Mouse (Mus musculus) cerebellum, postnatal 10 days (tissue): Measurements from ENCODE around the gene Ubac1.

Source experiments
- DNase-seq, 2 experiments: peaks; one replicate each; pipeline ENCODE4 v3.0.0; 2021; ENCODE audit warnings: mixed read lengths in 2 of 2

The Ubac1 gene

DNA sequence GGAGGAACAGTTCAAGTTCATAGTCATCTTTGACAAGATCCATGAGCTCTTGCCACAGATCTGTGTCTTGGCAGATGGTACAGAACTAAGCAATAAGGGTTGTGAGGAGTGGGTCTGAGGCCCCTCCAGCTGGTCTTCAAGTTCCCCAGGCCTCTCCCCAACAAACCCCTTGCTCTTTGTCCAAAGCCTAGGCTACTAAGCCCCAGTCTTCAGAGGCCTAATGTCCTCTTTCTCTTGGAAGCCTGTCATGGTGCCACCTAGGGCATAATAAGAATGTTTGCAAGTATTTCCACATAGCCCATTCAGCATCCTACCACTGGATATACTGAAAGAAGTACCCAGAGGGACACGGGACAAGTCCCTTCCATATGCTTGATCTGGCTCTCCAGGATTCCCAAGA, 1.1 kb upstream of the Ubac1 start:
- DNase-seq: no peak

DNA sequence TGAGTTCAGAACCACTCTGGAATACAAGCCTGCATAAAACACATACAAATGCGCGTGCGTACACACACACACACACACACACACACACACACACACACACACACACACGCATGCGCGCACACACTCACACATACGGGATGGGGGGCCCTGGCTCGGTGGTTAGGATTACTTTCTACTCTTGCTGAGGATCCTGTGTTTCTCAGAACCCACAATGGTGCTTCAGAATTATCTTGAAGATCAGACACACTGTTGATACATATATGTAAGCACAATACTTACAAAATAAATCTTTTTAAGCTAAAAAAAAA, 665 bp upstream of the Ubac1 start:
- DNase-seq: no peak

GRCm38 (mm10) chr2:26020714-26021560, 610 bp downstream of the Ubac1 start:
- DNase-seq: peak; percentile 94 to 95

- no peak for DNase-seq
Measured at GRCm38 (mm10) chr2:26019923-26020322, 1.6 kb downstream of the Ubac1 start.

DNA sequence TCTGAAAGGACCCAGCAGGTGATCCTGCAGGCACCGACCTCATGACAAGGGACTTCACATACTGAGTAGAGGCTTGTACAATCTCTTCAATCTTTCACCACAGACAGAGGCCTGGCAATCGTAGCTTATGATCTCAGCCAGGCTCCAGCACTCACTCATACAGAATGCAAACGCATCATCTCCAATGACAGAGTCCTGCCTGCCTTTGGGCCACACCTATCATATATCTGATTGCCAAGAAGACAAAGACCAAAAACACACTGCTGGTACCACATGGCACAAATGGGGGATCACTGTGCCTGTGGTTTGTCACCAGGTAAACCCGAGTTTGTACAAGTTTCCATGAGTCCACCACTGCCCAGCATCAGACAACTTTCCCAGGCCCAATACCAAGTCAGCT, 4.2 kb downstream of the Ubac1 start:
- no peak for DNase-seq

DNA sequence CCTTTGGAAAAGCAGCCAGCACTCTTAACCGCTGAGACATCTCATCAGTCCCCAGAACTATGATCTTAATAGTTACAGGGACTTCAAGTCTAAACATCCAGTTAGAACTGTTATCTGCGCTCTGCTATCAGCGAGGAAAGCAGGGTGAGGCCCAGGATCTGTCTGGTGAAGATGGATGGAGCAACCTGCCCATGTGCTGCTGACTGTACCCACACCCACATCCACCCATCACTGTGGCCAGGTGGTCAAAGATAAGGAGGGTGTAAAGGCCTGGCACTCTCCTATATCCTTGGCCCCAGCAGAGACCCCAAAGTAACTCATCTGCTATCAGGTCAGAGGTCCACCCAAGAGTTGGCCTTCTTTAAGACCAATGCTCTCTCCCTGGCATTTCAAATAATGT, 7.9 kb downstream of the Ubac1 start:
- DNase-seq: no peak

- no peak for DNase-seq
Measured at GRCm38 (mm10) chr2:26011420-26011819, 10.1 kb downstream of the Ubac1 start.

GRCm38 (mm10) chr2:26002001-26002400, 19.5 kb downstream of the Ubac1 start:
- peak; percentile 93 to 95 for DNase-seq

DNA sequence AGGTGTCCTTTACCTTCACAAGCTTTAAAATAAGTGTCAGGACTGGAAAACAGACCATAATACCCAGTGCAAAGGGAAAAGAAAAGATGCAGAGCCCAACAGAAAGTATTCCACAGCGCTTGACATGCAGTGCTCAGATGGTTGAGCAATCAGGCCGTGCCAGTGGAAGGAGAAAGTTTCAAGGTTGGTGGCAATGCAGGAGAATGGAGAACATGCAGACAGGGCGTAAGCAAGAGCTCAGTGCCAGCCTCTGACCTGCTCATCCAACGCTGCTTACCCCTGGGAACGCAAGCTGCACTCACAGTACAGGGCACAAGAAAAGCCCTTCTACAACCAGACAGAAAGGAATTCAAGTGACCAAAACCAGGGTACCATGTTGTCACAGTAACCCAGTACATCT, 20.4 kb downstream of the Ubac1 start:
- DNase-seq: peak in 1 of 2 experiments; percentile 23

- peak; percentile 63 to 64 for DNase-seq
Measured at GRCm38 (mm10) chr2:25997716-25998115, 23.8 kb downstream of the Ubac1 start.

- no peak for DNase-seq
Measured at GRCm38 (mm10) chr2:25994791-25995190, 26.8 kb downstream of the Ubac1 start.

DNA sequence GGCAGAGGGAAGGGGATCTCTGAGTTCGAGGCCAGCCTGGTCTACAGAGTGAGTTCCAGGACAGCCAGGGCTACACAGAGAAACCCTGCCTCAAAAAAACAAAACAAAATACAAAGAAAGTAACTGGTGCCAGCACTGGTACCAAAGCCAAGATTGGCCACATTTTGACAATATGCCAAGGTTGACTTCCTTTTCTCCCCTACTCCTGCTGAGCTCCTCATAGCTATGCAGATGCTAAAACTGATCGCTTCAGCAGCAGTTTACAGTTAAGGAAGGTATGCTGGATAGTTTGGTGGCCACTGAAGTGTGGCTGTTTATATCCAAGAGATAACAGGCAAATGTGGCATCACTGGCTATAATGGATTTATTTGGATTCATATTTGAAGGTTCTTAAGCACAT, 29.3 kb downstream of the Ubac1 start:
- DNase-seq: no peak

DNA sequence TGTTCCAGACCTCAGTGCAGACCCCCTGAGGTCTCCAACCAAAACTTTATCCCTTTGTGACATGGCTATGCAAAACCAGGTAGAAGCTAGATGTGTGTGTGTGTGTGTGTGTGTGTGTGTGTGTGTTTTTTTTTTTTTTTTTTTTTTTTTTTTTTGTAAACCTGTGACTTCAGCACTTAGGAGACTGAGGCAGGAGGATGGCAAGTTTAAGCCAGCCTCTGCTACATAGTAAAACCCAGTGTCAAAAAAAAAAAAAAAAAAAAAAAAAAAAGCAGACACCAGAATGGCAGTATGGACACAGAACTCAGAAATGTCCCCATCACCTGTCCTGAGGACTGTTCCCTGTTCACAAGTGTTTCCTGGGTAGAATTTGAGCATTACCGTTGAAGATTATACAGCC, 31.9 kb downstream of the Ubac1 start:
- no peak for DNase-seq

DNA sequence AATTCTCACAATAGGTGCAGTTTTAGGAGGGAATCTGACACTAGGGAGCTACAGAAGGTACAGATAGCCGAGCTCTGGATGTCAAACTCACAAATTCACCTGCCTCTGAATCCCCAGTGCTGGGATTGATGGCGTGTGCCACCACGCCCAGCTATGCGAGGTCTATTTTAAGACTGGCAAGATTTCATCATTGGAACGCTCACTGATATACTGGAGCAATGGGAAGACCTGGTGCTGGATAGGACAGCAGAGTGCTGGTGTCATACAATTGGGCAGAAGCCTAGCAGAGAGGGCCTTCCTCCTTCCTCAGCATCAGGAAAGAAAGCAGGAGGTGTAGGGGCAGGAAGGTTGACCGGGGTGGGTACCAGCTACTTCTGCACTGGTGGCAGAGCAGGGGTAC, 33.7 kb downstream of the Ubac1 start:
- no peak for DNase-seq

- DNase-seq: no peak
Measured at GRCm38 (mm10) chr2:25986601-25987000, 34.9 kb downstream of the Ubac1 start.

DNA sequence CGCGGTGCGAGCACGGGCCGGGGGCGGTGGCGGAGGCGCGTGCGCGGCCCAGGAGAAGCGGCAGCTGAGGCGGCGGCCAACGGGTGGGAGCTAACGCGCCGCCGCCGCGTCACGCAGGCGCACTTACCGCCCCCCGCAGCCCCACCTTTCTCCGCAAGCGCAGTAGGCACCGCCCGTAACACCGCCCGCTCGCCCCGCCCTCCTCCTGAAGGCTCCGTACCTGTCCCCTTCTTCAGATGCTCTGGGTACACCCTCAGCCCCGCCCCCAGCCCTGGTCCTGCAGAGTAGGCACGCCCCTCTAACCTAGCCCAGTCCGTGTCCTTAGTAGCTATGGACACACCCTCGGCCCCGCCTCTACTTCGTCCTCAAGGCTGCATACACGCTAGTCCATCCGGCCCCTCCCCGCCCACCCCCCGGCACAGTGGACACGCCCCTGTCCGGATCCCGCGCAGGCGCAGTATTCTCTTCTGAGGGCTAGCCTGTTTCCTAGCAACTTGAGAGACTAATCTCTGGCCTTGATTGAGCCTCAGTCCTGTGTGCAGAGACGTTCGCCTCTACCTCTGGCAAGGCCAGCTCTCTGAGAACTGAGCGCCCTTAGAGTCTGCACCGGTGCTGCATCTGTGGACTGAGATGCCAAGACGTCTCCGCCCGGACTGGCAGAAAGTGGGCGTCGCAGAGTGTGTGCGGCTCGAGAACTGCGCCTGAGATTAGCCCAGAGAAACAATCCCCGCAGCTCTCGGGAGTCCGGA, 38.2 kb downstream of the Ubac1 start, which contains the start of gene Camsap1:
TSS of gene Camsap1 (minus strand) at position 124 of the 749 bp plus-strand sequence.
- DNase-seq: peak; percentile 100

GRCm38 (mm10) chr2:25982426-25983091, 39.0 kb downstream of the Ubac1 start:
- DNase-seq: peak; percentile 77 to 80

- DNase-seq: peak; percentile 88
Measured at GRCm38 (mm10) chr2:25982052-25982425, 39.5 kb downstream of the Ubac1 start.

- no peak for DNase-seq
Measured at GRCm38 (mm10) chr2:25978997-25979396, 42.5 kb downstream of the Ubac1 start.

DNA sequence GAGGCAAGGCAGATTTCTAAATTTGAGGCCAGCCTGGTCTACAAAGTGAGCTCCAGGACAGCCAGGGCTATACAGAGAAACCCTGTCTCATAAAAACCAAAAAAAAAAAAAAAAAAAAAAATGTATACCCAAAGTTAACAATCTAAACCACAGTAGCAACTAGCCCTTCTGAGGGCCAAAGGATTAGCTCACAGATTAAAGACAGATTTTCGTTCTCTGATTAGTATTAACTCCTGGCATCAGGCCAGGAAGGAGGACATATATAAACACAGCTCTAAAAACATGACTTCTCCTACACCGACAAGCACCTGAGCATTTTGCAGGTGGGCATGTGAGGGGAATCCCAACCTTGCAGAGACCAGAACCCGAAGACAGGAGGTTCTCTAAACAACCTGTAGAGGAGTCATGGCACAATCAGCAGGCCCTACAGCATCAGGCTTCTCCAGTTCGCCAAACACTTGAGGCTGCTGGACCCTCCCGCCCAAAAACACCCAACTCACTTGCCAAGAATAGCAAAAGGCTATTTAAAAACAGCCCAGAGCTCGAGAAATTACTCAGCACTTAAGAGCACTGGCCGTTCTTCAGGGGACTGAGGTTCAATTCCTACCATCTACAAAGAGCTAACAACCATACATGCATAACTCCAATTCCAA, 43.8 kb downstream of the Ubac1 start:
- no peak for DNase-seq

- DNase-seq: no peak
Measured at GRCm38 (mm10) chr2:25975141-25975770, 46.3 kb downstream of the Ubac1 start.

- peak; percentile 83 to 84 for DNase-seq
Measured at GRCm38 (mm10) chr2:25970426-25970825, 51.1 kb downstream of the Ubac1 start.

DNA sequence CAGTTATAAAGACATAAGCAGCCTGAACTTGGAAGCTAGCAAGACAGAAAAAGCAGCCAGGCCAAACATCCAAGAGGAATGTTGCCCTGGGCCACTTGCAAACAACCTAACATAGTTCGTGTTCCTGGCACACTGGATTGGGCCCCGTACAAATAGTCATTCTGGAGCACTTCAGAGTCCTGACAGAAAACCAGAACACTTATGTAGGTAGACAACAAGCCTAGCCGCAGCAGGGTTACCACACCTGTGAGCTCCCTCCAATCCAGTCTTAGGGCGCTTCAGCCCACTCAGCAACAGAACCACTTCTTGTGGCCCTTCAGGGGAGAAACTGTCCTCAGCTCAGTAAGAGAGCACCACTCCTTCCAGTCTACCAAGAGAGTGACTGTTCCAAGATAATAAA, 52.2 kb downstream of the Ubac1 start:
- DNase-seq: no peak
